In genomic region chr1:156716681-156717080, GRCm38 (mm10) we compare ENCODE assay signal across 20 mouse cellular contexts.
"Had no signal": no experiment of that assay in that cellular context is flagged by ENCODE, and none has a peak within 500 bp of the region (broad histone marks: within the 10 kb centered on the region; RNA-seq: fewer than 3 reads in every experiment).

No protein-coding gene starts in this region.

- DNase-seq: gastrocnemius, postnatal 14 days; gastrocnemius, postnatal 36 days; heart, adult 2 months; heart, postnatal 10 days; heart, postnatal 4 days; kidney, postnatal 10 days; kidney, postnatal 4 days; liver; liver, embryonic 13.5 days had no signal

- ATAC-seq: hindbrain, embryonic 16.5 days; inflammation-experienced regulatory T-cells, adult 6 months had no signal

- H3K4me3 ChIP-seq: heart, adult 2 months; heart, embryonic 10.5 days; heart, embryonic 12.5 days; layer of hippocampus, adult 2 months; limb, embryonic 10.5 days; limb, embryonic 12.5 days had no signal

- H3K9ac ChIP-seq: heart, embryonic 12.5 days; hindbrain, embryonic 12.5 days; hindbrain, embryonic 14.5 days; limb, embryonic 12.5 days; liver, embryonic 13.5 days had no signal

- H3K36me3 ChIP-seq: hindbrain, embryonic 12.5 days had no signal

- H3K9me3 ChIP-seq: heart, embryonic 10.5 days; heart, embryonic 12.5 days; hindbrain, embryonic 10.5 days; hindbrain, embryonic 12.5 days; limb, embryonic 10.5 days; limb, embryonic 12.5 days; liver, embryonic 13.5 days had no signal

- H3K27me3 ChIP-seq: hindbrain, embryonic 12.5 days; liver, embryonic 13.5 days had no signal

- H3K27ac ChIP-seq: heart, adult 2 months; heart, embryonic 10.5 days; hindbrain, embryonic 10.5 days; hindbrain, embryonic 12.5 days; hindbrain, embryonic 14.5 days; left cerebral cortex, adult 2 months; limb, embryonic 10.5 days; limb, embryonic 12.5 days had no signal
